Mouse (Mus musculus): ENCODE data around the gene Shtn1.

- no peak for TF ChIP-seq CTCF (IDR thresholded peaks at IDR 0.05; ENCODE audit: extremely low read depth, insufficient read length, insufficient replicate concordance, low read depth, low read length)
- TF ChIP-seq POLR2A (IDR thresholded peaks at IDR 0.05; ENCODE audit: low read depth, low read length) = no peak
Measured at GRCm38 (mm10) chr19:59038793-59039192, 37.1 kb downstream of the Shtn1 start.

Data from small intestine, adult 2 months (tissue).